Mouse (Mus musculus): ENCODE data around the gene Klk6. TPM values are rescaled to one million over a fixed set of nuclear protein-coding genes. Genes with fewer than 3 reads are reported as not detected.

Gene Klk6
- polyA plus RNA-seq, 2 experiments = not detected

- ATAC-seq (ENCODE audit: insufficient read depth) = 0 out of 2 replicates have a peak, but pooled peaks have one; percentile 47
- DNase-seq (ENCODE audit: low read depth in 3 of 3, low spot score in 3 of 3) = peak; percentile 13 to 26 (median 16)
- no peak overlapping the region for H3K9ac ChIP-seq (replicated peaks)
- no peaks in the 10 kb centered on the region for H3K9me3 ChIP-seq (ENCODE audit: control insufficient read depth, low read length)
- no peak overlapping the region for H3K4me3 ChIP-seq (ENCODE audit: insufficient read depth in 1 of 2, low read depth in 2 of 2, low read length in 2 of 2)
- H3K27ac ChIP-seq = no peak overlapping the region
- H3K36me3 ChIP-seq (replicated peaks; ENCODE audit: control insufficient read depth, insufficient read depth, low read depth) = no peaks in the 10 kb centered on the region
- H3K4me2 ChIP-seq (ENCODE audit: low read depth) = peak overlapping the region; percentile 42; the same call in 1 of the 2 replicates
- no peaks in the 10 kb centered on the region for H3K27me3 ChIP-seq (ENCODE audit: control insufficient read depth, insufficient read depth, low read length)
- TF ChIP-seq CTCF (IDR thresholded peaks at IDR 0.05; ENCODE audit: low read depth) (peak; percentile 85), EP300 (IDR thresholded peaks at IDR 0.05; ENCODE audit: low read depth) (no peak)
- no peaks in the 10 kb centered on the region for H3K4me1 ChIP-seq (replicated peaks; ENCODE audit: control insufficient read depth in 2 of 2, insufficient read depth in 2 of 2, low read length in 1 of 2)
- 8% methylated on average over 36 of the region's 36 CpGs for WGBS (ENCODE audit: insufficient replicate concordance)
Observed at GRCm38 (mm10) chr7:43782275-43783265, 41.7 kb upstream of the Klk6 start.

DNA sequence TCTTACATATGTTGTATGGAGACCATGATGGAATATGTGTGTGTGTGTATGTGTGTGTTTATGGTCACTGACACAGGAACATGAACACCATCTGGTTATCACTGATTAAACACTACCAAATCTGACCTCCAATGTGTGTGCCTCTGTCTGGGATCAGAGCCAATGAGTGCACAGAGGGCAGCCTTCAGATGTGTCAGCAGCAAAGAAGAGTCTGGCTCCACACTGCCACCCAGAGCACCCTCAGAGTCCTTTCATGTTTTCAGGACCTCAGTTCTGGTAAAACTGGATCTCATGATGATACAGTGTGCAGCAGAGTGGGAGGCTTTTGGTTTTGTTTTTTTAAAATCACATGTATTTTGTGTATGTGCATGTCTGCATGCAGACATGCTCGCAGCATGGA is 39.0 kb upstream of the Klk6 start:
- no peaks in the 10 kb centered on the region for H3K27me3 ChIP-seq (ENCODE audit: control insufficient read depth, insufficient read depth, low read length)
- H3K9ac ChIP-seq (replicated peaks) = no peak overlapping the region
- TF ChIP-seq EP300 (IDR thresholded peaks at IDR 0.05; ENCODE audit: low read depth) = no peak
- no peak; the same call in 1 of the 2 replicates for TF ChIP-seq CTCF (IDR thresholded peaks at IDR 0.05; ENCODE audit: low read depth)
- ATAC-seq (ENCODE audit: insufficient read depth) (no peak), DNase-seq (ENCODE audit: low read depth in 3 of 3, low spot score in 3 of 3) (no peak)
- no peaks in the 10 kb centered on the region for H3K36me3 ChIP-seq (replicated peaks; ENCODE audit: control insufficient read depth, insufficient read depth, low read depth)
- no peak overlapping the region for H3K4me3 ChIP-seq (ENCODE audit: insufficient read depth in 1 of 2, low read depth in 2 of 2, low read length in 2 of 2)
- H3K4me2 ChIP-seq (ENCODE audit: low read depth) = no peak overlapping the region
- no peaks in the 10 kb centered on the region for H3K9me3 ChIP-seq (ENCODE audit: control insufficient read depth, low read length)
- H3K4me1 ChIP-seq (replicated peaks; ENCODE audit: control insufficient read depth in 2 of 2, insufficient read depth in 2 of 2, low read length in 1 of 2) = no peaks in the 10 kb centered on the region
- 56% methylated on average over 1 of the region's 1 CpGs for WGBS (ENCODE audit: insufficient replicate concordance)
- no peak overlapping the region for H3K27ac ChIP-seq

DNA sequence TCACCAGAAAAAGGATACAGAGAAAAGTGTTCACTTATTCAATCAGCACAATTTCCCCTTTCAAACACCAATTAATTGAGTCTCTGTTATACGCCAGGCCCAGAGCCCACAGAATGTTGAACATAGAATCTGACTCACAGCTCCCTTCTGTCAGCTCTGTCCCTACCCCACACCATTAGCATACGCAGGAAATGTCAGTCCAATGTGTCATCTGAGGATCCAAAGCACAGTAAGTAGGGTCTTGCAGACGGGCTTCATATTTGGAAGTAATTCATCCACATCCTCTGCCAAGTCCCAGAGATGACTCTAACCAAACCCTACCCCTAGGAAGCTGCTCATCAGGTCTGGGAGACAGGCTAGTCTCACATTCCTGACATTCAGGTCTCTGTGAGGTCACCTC is 36.2 kb upstream of the Klk6 start:
- no peaks in the 10 kb centered on the region for H3K4me1 ChIP-seq (replicated peaks; ENCODE audit: control insufficient read depth in 2 of 2, insufficient read depth in 2 of 2, low read length in 1 of 2)
- H3K4me2 ChIP-seq (ENCODE audit: low read depth) = no peak overlapping the region
- DNase-seq (ENCODE audit: low read depth in 3 of 3, low spot score in 3 of 3) (no peak), ATAC-seq (ENCODE audit: insufficient read depth) (no peak)
- H3K27ac ChIP-seq = no peak overlapping the region
- no peaks in the 10 kb centered on the region for H3K27me3 ChIP-seq (ENCODE audit: control insufficient read depth, insufficient read depth, low read length)
- H3K4me3 ChIP-seq (ENCODE audit: insufficient read depth in 1 of 2, low read depth in 2 of 2, low read length in 2 of 2) = no peak overlapping the region
- WGBS (ENCODE audit: insufficient replicate concordance) = 47% methylated on average over 3 of the region's 3 CpGs
- TF ChIP-seq CTCF (IDR thresholded peaks at IDR 0.05; ENCODE audit: low read depth) (no peak), EP300 (IDR thresholded peaks at IDR 0.05; ENCODE audit: low read depth) (no peak)
- H3K36me3 ChIP-seq (replicated peaks; ENCODE audit: control insufficient read depth, insufficient read depth, low read depth) = no peaks in the 10 kb centered on the region
- H3K9me3 ChIP-seq (ENCODE audit: control insufficient read depth, low read length) = no peaks in the 10 kb centered on the region
- no peak overlapping the region for H3K9ac ChIP-seq (replicated peaks)

- H3K4me2 ChIP-seq (ENCODE audit: low read depth) = no peak overlapping the region
- WGBS (ENCODE audit: insufficient replicate concordance) = 32% methylated on average over 2 of the region's 2 CpGs
- H3K9me3 ChIP-seq (ENCODE audit: control insufficient read depth, low read length) = no peaks in the 10 kb centered on the region
- no peak for TF ChIP-seq EP300 (IDR thresholded peaks at IDR 0.05; ENCODE audit: low read depth)
- TF ChIP-seq CTCF (IDR thresholded peaks at IDR 0.05; ENCODE audit: low read depth) = no peak
- H3K36me3 ChIP-seq (replicated peaks; ENCODE audit: control insufficient read depth, insufficient read depth, low read depth) = no peaks in the 10 kb centered on the region
- no peaks in the 10 kb centered on the region for H3K27me3 ChIP-seq (ENCODE audit: control insufficient read depth, insufficient read depth, low read length)
- ATAC-seq (ENCODE audit: insufficient read depth) (no peak), DNase-seq (ENCODE audit: low read depth in 3 of 3, low spot score in 3 of 3) (no peak)
- no peak overlapping the region for H3K9ac ChIP-seq (replicated peaks)
- no peak overlapping the region for H3K27ac ChIP-seq
- no peaks in the 10 kb centered on the region for H3K4me1 ChIP-seq (replicated peaks; ENCODE audit: control insufficient read depth in 2 of 2, insufficient read depth in 2 of 2, low read length in 1 of 2)
- no peak overlapping the region for H3K4me3 ChIP-seq (ENCODE audit: insufficient read depth in 1 of 2, low read depth in 2 of 2, low read length in 2 of 2)
Observed at GRCm38 (mm10) chr7:43789295-43789694, 35.0 kb upstream of the Klk6 start.

- ATAC-seq (ENCODE audit: insufficient read depth) (no peak), DNase-seq (ENCODE audit: low read depth in 3 of 3, low spot score in 3 of 3) (no peak)
- Histone ChIP-seq H3K9me3 (ENCODE audit: control insufficient read depth, low read length) (no peaks in the 10 kb centered on the region), H3K4me1 (replicated peaks; ENCODE audit: control insufficient read depth in 2 of 2, insufficient read depth in 2 of 2, low read length in 1 of 2) (no peaks in the 10 kb centered on the region), H3K36me3 (replicated peaks; ENCODE audit: control insufficient read depth, insufficient read depth, low read depth) (no peaks in the 10 kb centered on the region), H3K27ac (no peak within 1 kb of the TSS), H3K4me3 (ENCODE audit: insufficient read depth in 1 of 2, low read depth in 2 of 2, low read length in 2 of 2) (no peak within 1 kb of the TSS), H3K9ac (replicated peaks) (no peak within 1 kb of the TSS), H3K27me3 (ENCODE audit: control insufficient read depth, insufficient read depth, low read length) (peaks cover 6% of the 10 kb centered on the region), H3K4me2 (ENCODE audit: low read depth) (no peak within 1 kb of the TSS)
- WGBS (ENCODE audit: insufficient replicate concordance) = 59% methylated on average over 7 of the region's 7 CpGs
- TF ChIP-seq CTCF (IDR thresholded peaks at IDR 0.05; ENCODE audit: low read depth) (no peak), EP300 (IDR thresholded peaks at IDR 0.05; ENCODE audit: low read depth) (no peak)
Observed at GRCm38 (mm10) chr7:43791591-43791990, 32.7 kb upstream of the Klk6 start, which contains the start of gene Klk9. Klk9 (plus strand) TSS chr7:43791891.

All from liver, embryonic 14.5 days (tissue).